Mouse (Mus musculus) splenic B cell, adult 2 months (primary cell): ENCODE measurements around the gene Smyd2.
A peak's percentile ranks its signal among the peaks of the same experiment; 100 is the strongest.

Experiments
- DNase-seq: peaks from one replicate; pipeline ENCODE4 v3.0.0-alpha.2; 2011; ENCODE audit warnings: low read depth, low spot score
- H3K27me3 ChIP-seq: 2 replicates; pipeline ENCODE4 v1.6.1; 2012; ENCODE audit warnings: mild to moderate bottlenecking, low read length, moderate library complexity, mixed read lengths; ENCODE audit not compliant: control insufficient read depth, poor library complexity, insufficient read depth, severe bottlenecking
- H3K36me3 ChIP-seq: 2 replicates; pipeline ENCODE4 v1.6.1; 2012; ENCODE audit warnings: mild to moderate bottlenecking, low read length, moderate library complexity, mixed read lengths; ENCODE audit not compliant: control insufficient read depth, poor library complexity, insufficient read depth, severe bottlenecking

The Smyd2 gene

DNA sequence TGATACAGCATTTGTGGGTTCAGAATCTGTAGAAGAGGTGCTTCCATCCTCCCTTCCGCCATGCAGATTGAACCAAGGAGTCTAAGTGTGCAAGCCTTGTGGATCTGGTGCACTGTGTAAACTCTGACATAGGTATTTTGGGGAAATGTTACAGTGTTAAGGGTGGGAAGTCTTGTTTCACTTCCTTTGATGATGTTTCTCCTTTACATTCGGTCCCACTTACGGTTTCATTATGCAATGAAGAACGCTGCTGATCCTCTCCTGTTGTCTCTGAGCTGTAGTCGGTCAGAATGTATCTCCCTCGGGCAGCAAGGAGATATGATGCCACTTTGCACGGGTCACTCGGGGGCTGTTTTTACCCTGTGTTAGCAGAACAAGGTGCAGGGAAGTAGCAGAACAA lies 50.5 kb downstream of the Smyd2 start:
- no peaks in the 10 kb centered on the region for H3K27me3 ChIP-seq
- H3K36me3 ChIP-seq, result no peaks in the 10 kb centered on the region
- DNase-seq, result peak; percentile 20

DNA sequence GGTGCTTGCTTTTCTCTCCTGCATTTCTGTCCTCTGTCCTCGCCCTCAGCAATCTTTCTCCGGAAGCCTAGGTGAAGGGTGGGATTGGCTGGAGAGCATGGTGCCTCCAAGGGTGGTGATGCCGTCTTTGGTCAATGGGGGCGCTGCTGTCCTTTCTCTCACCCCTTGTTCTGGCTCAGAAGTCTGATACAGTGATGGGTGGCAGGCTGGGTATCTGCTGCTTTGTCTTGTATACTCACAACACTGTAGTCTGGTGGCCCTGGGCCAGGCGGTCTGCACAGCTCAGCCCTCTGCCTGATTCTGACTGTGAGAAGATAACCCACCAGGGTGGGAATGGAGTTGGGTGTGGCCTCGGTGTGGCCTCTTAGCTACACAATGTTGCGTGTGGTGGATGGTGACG lies 51.6 kb downstream of the Smyd2 start:
- no peaks in the 10 kb centered on the region for H3K27me3 ChIP-seq
- H3K36me3 ChIP-seq, result no peaks in the 10 kb centered on the region
- DNase-seq, result no peak

GRCm38 (mm10) chr1:189869651-189870270 lies 52.4 kb downstream of the Smyd2 start:
- peak; percentile 14 for DNase-seq
- Histone ChIP-seq H3K27me3 (no peaks in the 10 kb centered on the region), H3K36me3 (no peaks in the 10 kb centered on the region)

- DNase-seq, result no peak
- H3K27me3 ChIP-seq, result no peaks in the 10 kb centered on the region
- no peaks in the 10 kb centered on the region for H3K36me3 ChIP-seq
Observed at GRCm38 (mm10) chr1:189868036-189868435, 54.1 kb downstream of the Smyd2 start.

- Histone ChIP-seq H3K36me3 (no peaks in the 10 kb centered on the region), H3K27me3 (no peaks in the 10 kb centered on the region)
- DNase-seq, result no peak
Observed at GRCm38 (mm10) chr1:189867497-189867896, 54.7 kb downstream of the Smyd2 start.

DNA sequence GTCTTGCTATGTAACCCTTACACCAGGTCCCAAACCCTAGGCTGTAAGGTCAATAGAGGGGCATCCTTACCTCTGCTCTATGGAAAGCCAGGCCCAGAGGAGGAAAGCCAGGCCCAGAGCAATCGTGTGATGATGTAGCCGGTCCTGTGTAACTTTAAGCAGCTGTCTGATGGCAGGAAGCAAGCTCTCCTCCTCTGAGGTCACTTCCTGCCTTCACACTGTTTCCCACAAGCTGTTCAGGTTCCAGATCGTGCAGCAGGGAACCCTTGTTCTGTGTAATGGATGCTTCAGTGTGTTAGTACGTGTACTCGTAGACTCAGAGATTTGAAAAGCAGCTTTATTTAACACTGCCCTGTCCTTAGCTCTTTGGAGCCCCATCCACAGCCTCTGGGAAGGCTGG lies 55.1 kb downstream of the Smyd2 start:
- DNase-seq, result peak; percentile 33
- Histone ChIP-seq H3K27me3 (no peaks in the 10 kb centered on the region), H3K36me3 (no peaks in the 10 kb centered on the region)

DNA sequence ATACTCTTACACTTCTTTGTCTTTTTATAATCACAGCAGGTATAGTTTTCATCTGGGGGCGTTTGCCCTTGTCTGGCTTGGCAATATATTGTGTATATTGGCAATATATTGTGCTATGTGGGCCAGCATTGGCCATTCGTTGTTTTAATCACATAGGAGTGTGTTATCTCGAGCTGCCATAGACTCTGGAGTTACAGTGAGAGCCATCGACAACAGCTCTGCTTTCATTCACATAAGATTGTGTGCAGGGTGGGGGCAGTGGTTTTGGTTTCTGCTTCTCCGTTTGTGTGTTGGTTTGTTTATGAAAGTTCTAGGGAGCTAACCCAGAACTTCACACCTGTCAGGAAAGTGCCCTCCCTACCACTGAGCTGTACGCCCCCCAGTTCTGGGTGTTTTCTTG lies 55.5 kb downstream of the Smyd2 start:
- Histone ChIP-seq H3K36me3 (no peaks in the 10 kb centered on the region), H3K27me3 (no peaks in the 10 kb centered on the region)
- DNase-seq, result no peak

DNA sequence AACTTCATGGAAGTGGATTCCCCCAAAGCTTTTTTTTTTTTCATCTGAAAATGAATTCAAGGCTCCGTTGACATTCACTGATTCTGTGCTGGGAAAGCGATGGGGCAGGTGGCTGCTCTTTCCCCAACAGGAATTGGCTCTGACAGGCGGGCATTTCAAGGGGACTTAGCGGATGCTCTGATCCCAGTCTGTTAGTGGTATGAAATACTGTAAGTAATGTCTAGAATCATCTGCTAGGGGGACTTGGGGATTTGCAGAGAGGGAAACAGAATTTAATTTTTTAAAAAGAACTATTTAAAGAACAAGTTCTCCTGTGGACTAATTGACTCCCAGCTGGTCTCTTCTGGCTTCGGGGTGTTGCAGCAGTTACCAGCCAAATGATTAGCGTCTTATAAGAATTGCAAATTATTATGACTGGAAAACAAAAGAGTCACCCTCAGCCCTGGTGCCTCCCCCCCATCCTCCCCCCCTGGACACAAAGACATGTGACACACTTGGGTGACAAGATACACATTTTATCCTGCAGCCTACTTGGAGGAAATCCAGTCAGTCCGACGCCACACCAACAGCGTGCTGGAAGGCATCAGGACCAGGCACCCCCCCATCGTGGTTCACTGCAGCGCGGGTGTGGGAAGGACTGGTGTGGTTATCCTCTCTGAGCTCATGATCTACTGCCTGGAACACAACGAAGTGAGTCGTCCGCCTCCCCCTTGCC lies 57.2 kb downstream of the Smyd2 start:
- DNase-seq, result no peak
- no peaks in the 10 kb centered on the region; the same call in 1 of the 2 replicates for H3K36me3 ChIP-seq
- no peaks in the 10 kb centered on the region for H3K27me3 ChIP-seq

GRCm38 (mm10) chr1:189864301-189864700 lies 57.9 kb downstream of the Smyd2 start:
- no peaks in the 10 kb centered on the region for H3K27me3 ChIP-seq
- no peaks in the 10 kb centered on the region; the same call in 1 of the 2 replicates for H3K36me3 ChIP-seq
- no peak for DNase-seq

DNA sequence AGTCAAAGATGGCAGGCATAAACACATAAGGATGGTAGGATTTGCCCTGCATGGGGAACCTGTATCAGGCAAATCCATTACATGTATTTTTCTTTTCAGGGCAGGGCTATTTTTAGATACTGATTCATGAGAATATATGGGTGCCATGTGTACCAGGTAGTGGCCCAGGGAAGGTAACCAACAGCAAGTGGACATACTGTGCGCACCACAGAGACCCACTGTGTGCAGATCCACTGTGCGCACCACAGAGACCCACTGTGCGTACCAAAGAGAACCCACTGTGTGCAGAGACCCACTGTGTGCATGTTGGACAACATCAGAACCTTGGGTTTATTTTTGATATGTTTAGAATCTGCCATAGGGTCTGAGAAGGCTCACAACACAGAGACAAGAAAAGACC lies 58.4 kb downstream of the Smyd2 start:
- H3K36me3 ChIP-seq, result no peaks in the 10 kb centered on the region; the same call in 1 of the 2 replicates
- no peaks in the 10 kb centered on the region for H3K27me3 ChIP-seq
- no peak for DNase-seq

- Histone ChIP-seq H3K36me3 (no peaks in the 10 kb centered on the region; the same call in 1 of the 2 replicates), H3K27me3 (no peaks in the 10 kb centered on the region)
- DNase-seq, result no peak
Observed at GRCm38 (mm10) chr1:189860942-189861315, 61.2 kb downstream of the Smyd2 start.

DNA sequence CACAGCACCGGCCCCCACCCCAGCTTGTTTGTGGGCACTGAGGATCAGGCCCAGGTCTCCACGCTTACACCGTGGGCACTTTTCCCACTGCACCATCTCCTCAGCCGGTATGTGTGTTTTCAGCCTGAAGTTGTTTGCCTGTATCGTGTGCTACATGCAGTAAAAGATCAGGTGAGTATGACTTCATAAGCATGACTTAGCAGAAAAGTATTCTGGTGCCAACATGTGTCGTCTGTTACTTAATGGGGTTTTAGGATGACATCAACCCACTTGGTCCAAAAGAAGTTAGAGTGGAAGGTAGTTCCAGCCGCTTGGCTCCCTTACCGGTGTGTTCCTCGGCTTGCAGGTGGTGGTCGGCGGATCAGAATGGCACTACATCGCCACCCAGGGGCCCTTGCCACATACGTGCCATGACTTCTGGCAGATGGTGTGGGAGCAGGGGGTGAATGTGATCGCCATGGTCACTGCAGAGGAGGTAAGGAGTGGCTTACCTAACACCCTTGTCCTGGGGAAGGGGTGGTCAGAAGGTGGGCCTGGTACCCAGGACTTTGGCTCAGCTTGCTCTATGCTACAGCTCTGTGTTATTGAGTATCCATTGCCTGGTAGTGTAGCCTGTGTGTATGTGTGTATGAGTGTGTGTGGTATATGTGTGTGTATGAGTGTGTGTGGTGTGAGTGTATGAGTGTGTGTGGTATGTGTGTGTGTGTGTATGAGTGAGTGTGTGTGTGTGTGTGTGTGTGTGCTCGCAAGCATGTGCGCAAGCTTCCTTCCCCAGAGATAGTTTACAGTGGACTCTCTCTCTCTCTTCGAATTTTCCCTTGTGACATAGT lies 61.8 kb downstream of the Smyd2 start:
- peak; percentile 31 for DNase-seq
- Histone ChIP-seq H3K36me3 (no peaks in the 10 kb centered on the region; the same call in 1 of the 2 replicates), H3K27me3 (no peaks in the 10 kb centered on the region)

DNA sequence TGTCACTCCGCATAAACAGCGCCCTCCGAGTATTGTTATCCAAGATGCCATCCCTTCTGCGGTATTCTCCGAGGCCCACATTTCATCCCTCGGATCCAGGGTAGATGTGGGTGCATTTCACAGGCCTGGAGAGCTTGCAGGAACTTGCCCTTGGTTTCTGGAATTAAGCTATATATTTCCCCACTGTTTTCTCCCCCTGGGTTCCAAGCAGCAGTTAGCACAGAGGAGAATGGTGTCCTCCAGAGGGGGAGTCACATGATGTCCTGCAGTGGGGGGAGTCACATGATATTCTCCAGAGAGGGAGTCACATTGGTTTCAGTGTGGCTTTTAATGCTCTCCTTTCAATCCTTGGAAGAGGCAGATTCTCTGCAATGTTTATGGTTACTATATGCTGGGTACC lies 63.8 kb downstream of the Smyd2 start:
- Histone ChIP-seq H3K36me3 (no peaks in the 10 kb centered on the region; the same call in 1 of the 2 replicates), H3K27me3 (no peaks in the 10 kb centered on the region)
- DNase-seq, result no peak

DNA sequence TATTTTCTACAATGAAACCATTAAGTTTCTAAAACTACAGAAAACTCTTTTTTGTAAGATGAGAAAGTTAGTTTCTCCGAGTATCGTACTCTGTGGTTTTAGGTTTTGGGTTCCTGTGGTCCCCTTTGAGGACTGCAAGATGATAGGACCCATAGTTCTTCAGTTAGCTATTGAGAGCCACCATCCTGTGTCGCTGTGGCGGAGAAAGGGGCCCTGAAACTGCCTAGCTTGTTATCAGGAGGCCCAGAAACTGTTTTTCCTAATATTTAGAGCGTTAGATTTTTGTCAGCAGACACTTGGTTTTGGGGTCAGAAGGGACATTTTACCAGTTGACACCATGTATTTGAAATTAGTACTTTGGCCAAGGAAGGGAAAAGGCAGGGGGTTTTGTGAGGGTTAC lies 66.4 kb downstream of the Smyd2 start:
- no peak for DNase-seq
- Histone ChIP-seq H3K36me3 (no peaks in the 10 kb centered on the region), H3K27me3 (no peaks in the 10 kb centered on the region)

DNA sequence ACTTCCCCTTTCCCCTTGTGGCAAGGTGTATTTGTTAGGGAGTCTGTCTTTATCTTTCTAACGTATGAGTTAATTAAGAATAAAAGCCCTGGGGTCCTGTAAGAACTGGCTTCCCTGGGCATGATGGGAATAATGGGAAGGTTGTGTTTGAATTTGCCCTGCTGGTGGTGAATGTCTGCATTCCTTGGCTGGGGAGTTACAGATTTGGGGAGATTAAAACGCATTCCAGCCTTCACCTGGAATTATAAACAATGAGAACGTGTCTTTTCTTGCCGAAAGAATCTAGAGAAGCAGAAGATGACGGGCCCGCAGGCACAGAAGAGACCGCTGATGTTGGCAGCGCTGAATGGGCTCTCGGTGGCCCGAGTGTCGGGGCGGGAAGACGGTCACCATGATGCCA lies 67.5 kb downstream of the Smyd2 start:
- DNase-seq, result no peak
- no peaks in the 10 kb centered on the region for H3K27me3 ChIP-seq
- H3K36me3 ChIP-seq, result no peaks in the 10 kb centered on the region; the same call in 1 of the 2 replicates
